Mouse (Mus musculus): ENCODE measurements at regions not wholly inside any gene's neighbourhood (a gene's known extent, or its start where the extent isn't known, plus 50 kb on each side); places are given as distances from the start of the nearest gene placed in this dataset.

DNA sequence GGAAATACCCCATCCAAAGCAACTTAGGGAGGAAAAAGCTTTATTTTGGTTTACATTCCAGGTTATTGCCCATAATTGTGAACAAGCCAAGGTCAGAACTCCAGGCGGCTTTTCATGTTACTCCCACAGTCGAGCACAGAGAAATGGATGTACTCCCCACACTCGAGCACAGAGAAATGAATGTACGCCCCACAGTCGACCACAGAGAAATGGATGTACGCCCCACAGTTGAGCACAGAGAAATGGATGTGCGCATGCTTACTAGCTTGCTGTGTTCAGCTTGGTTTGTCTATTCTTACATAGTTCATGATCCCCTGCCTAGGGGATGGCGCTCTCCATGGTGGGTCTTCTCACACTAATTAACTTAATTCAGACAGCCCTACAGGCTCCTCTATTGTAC lies 219.2 kb downstream of the Hhipl2 start:
- Histone ChIP-seq H3K27ac (no peak overlapping the region), H3K4me1 (peaks cover 6% of the 10 kb centered on the region; the same call in 1 of the 2 replicates), H3K36me3 (replicated peaks) (no peaks in the 10 kb centered on the region), H3K4me3 (no peak overlapping the region), H3K27me3 (ENCODE audit: poor library complexity, severe bottlenecking) (no peaks in the 10 kb centered on the region), H3K9me3 (no peaks in the 10 kb centered on the region)
- DNase-seq (ENCODE audit: extremely low spot score, low spot score) = no peak
- 90% methylated on average over 8 of the region's 8 CpGs for WGBS

DNA sequence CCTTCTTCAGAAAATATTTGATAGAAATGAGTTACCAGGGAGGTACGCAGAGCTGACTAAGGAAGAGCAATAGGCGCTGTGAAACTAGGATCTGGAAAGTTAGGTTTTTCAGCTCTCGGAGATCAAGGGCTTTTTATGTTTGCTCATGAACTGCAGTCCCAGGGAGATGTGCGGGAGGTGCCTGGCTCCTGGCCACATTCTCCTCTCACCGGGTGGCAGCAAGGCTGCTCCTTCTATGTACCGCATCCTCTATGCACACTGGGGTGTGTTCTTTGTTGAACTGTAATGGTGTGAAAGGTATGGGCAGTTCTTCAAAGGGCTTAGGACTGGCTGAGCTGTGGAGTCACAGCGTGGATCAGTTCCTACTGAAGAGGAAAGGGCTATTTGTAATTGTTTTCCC lies 221.3 kb downstream of the Hhipl2 start:
- H3K9me3 ChIP-seq = no peaks in the 10 kb centered on the region
- DNase-seq (ENCODE audit: extremely low spot score, low spot score) = no peak
- H3K4me1 ChIP-seq = peaks cover 6% of the 10 kb centered on the region; the same call in 1 of the 2 replicates
- H3K27me3 ChIP-seq (ENCODE audit: poor library complexity, severe bottlenecking) = no peaks in the 10 kb centered on the region
- H3K36me3 ChIP-seq (replicated peaks) = no peaks in the 10 kb centered on the region
- no peak overlapping the region for H3K27ac ChIP-seq
- 41% methylated on average over 7 of the region's 7 CpGs for WGBS
- H3K4me3 ChIP-seq = no peak overlapping the region

DNA sequence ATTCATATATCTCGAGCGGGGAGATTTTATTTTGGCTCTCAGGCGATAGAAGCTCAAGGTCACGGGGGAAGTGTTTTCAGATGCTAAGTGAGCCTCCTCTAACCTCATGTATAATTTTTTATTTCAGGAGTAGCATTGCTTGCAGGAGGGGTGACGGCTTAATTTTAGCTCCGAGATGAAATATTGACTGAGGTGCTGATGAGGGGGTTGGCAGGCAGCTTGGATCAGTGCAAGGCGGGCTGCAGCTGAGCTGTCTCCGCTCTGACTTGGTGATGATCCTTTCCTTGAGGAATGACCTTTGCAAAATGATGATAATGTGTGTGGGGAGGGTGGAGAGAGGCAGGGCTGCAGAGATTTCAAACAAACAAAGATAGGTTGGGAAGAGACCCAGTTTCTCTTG lies 222.6 kb downstream of the Hhipl2 start:
- no peak overlapping the region for H3K27ac ChIP-seq
- 93% methylated on average over 8 of the region's 8 CpGs for WGBS
- no peaks in the 10 kb centered on the region for H3K36me3 ChIP-seq (replicated peaks)
- no peak for DNase-seq (ENCODE audit: extremely low spot score, low spot score)
- no peaks in the 10 kb centered on the region for H3K27me3 ChIP-seq (ENCODE audit: poor library complexity, severe bottlenecking)
- no peak overlapping the region for H3K4me3 ChIP-seq
- H3K9me3 ChIP-seq = no peaks in the 10 kb centered on the region
- H3K4me1 ChIP-seq = peaks cover 6% of the 10 kb centered on the region; the same call in 1 of the 2 replicates

DNA sequence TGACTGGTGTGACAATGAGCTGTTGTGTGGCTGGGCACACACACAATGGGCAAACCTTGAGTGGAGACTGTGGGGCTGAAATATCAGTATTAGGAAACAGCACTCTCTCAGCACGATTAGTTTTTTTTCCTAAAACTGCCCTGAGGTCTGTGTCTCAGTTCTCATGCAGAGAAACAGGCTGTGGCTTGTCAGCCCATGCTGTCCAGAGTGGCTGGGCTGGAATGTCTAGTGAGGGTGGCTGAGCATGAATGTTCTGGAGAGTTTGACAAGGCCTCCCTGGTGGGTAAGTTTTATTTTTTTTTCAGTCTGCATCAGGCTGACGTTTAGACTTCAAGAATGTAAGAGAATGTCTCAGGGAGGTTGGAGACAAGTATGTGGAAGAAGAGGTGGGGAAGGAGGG lies 226.0 kb downstream of the Hhipl2 start:
- 68% methylated on average over 2 of the region's 2 CpGs for WGBS
- Histone ChIP-seq H3K9me3 (no peaks in the 10 kb centered on the region), H3K27me3 (ENCODE audit: poor library complexity, severe bottlenecking) (no peaks in the 10 kb centered on the region), H3K4me1 (peaks cover 6% of the 10 kb centered on the region; the same call in 1 of the 2 replicates), H3K36me3 (replicated peaks) (no peaks in the 10 kb centered on the region), H3K4me3 (no peak overlapping the region), H3K27ac (no peak overlapping the region)
- DNase-seq (ENCODE audit: extremely low spot score, low spot score) = no peak

DNA sequence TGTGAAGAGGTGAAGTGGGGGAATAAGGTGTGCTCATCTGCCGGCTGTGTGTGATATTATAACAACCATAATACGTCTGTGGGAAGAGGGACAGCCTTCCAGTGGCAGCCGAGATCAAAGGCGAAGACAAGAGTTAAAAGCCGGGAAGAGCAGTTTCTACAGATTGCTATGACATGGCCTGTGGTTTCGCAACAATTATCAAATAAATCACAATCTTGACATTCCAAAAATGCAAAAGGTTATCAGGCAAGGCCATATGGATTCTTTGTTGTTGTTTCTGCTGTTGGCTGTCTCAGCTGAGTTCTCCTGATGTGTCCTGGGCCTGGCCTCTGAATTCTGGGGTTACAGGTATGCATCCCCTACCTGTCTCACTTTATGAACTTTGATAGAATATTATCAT lies 235.9 kb downstream of the Hhipl2 start:
- no peak overlapping the region for H3K4me3 ChIP-seq
- no peaks in the 10 kb centered on the region for H3K27me3 ChIP-seq (ENCODE audit: poor library complexity, severe bottlenecking)
- 88% methylated on average over 6 of the region's 6 CpGs for WGBS
- DNase-seq (ENCODE audit: extremely low spot score, low spot score) = no peak
- H3K27ac ChIP-seq = no peak overlapping the region
- H3K36me3 ChIP-seq (replicated peaks) = no peaks in the 10 kb centered on the region
- H3K4me1 ChIP-seq = no peaks in the 10 kb centered on the region
- H3K9me3 ChIP-seq = no peaks in the 10 kb centered on the region

DNA sequence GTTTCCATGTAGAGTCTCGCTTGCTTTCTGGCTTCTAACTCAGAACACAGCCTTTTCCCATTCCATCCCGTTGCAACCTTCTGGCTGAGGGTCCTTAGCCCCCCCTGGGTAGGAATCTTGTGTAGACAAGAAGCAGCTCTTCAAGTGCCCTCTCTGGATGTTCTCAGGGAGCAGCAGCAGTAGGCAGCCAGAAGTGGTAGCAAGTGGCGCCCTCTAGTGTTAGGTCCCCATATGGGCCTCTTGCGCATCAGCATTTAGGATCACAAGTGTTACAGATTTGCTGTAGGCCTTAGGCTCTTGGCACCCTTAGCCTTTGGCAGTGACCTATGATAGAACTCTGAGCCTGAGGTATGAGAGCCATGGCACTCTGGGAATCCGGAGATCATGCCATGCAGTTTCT lies 239.0 kb downstream of the Hhipl2 start:
- Histone ChIP-seq H3K4me1 (no peaks in the 10 kb centered on the region), H3K9me3 (no peaks in the 10 kb centered on the region), H3K4me3 (no peak overlapping the region), H3K27ac (no peak overlapping the region), H3K36me3 (replicated peaks) (no peaks in the 10 kb centered on the region), H3K27me3 (ENCODE audit: poor library complexity, severe bottlenecking) (no peaks in the 10 kb centered on the region)
- 58% methylated on average over 5 of the region's 5 CpGs for WGBS
- peak; percentile 47 for DNase-seq (ENCODE audit: extremely low spot score, low spot score)

DNA sequence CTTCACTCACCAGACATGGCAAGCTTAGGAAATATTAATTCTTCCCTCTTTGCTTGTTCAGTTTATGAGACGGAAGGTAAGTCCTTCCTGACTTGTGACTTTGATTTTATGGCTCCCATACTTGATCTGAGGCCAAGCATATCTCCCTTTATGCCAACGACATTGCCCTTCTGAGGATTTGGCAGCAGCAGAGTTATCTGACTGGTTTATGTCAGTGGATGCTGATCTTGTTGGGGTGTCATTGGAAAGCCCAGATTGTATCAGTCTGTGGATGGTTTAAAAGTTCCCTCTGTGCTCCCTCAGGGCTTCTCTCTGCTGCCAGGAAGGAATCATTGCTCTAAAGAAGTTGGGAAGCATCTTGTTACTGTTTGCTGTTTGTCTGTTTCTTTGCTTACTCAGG lies 242.5 kb downstream of the Hhipl2 start:
- DNase-seq (ENCODE audit: extremely low spot score, low spot score) = no peak
- 78% methylated on average over 2 of the region's 2 CpGs for WGBS
- Histone ChIP-seq H3K9me3 (no peaks in the 10 kb centered on the region), H3K4me1 (no peaks in the 10 kb centered on the region), H3K27ac (no peak overlapping the region), H3K4me3 (no peak overlapping the region), H3K27me3 (ENCODE audit: poor library complexity, severe bottlenecking) (no peaks in the 10 kb centered on the region), H3K36me3 (replicated peaks) (no peaks in the 10 kb centered on the region)

DNA sequence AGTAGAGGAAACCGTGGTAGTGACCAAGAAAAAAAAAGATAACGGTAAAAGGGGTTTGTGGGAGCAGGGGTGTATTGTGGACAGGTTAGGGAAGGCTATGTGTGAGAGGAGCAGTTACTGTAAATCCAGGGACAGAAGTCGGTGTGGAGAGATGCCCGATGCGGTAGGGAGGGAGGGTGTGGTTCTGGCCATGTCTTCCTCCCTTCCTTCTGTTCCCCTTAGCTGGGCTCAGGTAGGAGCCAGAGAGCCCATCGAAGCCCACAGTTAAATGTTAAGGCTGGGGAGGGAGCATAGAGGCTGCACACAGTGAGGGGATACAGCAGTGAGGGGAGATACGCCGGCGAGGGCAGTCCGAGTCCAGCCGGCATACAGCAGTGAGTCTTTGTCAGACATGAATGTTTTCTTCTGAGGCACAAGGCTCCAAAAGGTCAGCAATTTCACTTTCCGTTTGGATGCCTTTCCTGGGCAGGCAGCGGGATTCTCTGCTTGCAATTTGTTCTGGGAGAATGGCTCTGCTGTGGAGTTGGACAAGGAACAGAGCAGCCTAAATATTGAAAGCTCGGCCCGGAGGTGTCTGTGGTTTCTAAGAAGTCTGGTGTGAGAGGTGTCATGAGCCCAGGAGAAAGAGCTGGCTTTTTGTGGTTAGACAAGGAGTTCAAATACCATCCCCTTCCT lies 244.5 kb downstream of the Hhipl2 start:
- Histone ChIP-seq H3K27ac (no peak overlapping the region), H3K27me3 (ENCODE audit: poor library complexity, severe bottlenecking) (no peaks in the 10 kb centered on the region), H3K36me3 (replicated peaks) (no peaks in the 10 kb centered on the region), H3K4me3 (no peak overlapping the region), H3K4me1 (no peaks in the 10 kb centered on the region), H3K9me3 (no peaks in the 10 kb centered on the region; the same call in 1 of the 2 replicates)
- DNase-seq (ENCODE audit: extremely low spot score, low spot score) = no peak
- 89% methylated on average over 15 of the region's 15 CpGs for WGBS

DNA sequence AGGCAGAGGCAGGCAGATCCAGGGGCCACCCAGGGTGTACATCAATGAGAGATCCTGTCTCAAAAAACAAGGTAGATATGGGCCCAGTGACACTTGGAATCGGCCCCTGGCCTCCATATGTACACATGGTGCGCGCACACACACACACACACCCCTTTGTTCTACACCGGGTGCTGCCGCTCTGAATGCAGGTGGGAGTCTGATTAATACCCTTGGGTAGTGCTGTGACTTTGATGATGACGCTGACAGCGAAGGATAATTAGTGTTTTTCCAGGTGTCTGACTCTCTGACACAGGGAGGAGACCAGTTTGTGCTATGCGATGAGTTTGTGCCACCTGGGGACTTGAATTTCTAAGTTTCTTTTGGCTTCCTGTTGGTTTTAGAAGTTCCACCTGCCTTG lies 251.3 kb downstream of the Hhipl2 start:
- DNase-seq (ENCODE audit: extremely low spot score, low spot score) = no peak
- 84% methylated on average over 8 of the region's 8 CpGs for WGBS

DNA sequence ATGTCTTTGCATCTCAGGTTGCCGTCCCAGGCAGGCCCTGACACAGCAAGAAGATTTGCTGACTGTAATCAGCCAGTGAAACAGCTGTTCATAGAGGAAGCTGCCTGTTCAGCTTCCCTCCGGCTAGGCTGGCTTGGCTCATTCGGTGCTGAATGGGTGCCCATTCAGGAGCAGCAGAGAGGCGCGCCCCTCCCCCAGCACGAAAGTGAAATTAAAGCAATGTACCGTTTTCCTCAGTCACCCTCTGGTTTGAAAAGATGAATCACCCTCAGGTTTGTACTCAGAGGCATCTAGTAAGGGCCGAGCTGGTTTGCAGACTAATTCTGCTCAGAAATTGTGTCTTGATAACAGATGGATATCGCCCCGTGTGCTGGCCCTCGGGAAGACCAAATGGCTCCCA lies 251.7 kb downstream of the Hhipl2 start:
- no peak overlapping the region for H3K4me3 ChIP-seq
- no peak for DNase-seq (ENCODE audit: extremely low spot score, low spot score)
- 74% methylated on average over 11 of the region's 11 CpGs for WGBS
- H3K4me1 ChIP-seq = no peaks in the 10 kb centered on the region
- no peaks in the 10 kb centered on the region for H3K27me3 ChIP-seq (ENCODE audit: poor library complexity, severe bottlenecking)
- no peaks in the 10 kb centered on the region for H3K36me3 ChIP-seq (replicated peaks)
- no peaks in the 10 kb centered on the region; the same call in 1 of the 2 replicates for H3K9me3 ChIP-seq
- no peak overlapping the region for H3K27ac ChIP-seq

More for the DNA sequence above, 251.3 kb downstream of the Hhipl2 start:
- Histone ChIP-seq H3K27me3 (ENCODE audit: poor library complexity, severe bottlenecking) (no peaks in the 10 kb centered on the region), H3K4me1 (no peaks in the 10 kb centered on the region), H3K4me3 (no peak overlapping the region), H3K9me3 (no peaks in the 10 kb centered on the region; the same call in 1 of the 2 replicates), H3K27ac (no peak overlapping the region), H3K36me3 (replicated peaks) (no peaks in the 10 kb centered on the region)

DNA sequence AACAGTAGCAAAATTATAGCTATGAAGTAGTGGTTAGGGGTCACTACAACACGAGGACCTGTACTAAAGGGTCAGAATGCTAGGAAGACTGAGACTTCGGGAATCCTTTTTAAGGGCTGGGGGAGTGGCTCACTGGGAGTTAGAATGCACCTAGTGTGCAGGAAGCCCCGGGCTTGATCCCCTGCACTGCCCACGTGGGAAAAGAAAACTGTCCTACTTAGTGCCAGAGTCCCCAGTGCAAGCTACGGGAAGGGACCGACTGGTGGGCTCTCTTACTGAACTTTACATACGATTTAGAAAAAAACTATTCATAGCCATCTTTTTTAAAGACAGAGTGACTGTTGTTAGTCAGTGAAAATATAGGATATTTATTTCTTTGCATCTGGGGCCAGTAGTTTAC lies 252.5 kb downstream of the Hhipl2 start:
- WGBS = 76% methylated on average over 7 of the region's 7 CpGs
- H3K27ac ChIP-seq = no peak overlapping the region
- no peaks in the 10 kb centered on the region for H3K27me3 ChIP-seq (ENCODE audit: poor library complexity, severe bottlenecking)
- H3K4me1 ChIP-seq = no peaks in the 10 kb centered on the region
- no peaks in the 10 kb centered on the region; the same call in 1 of the 2 replicates for H3K9me3 ChIP-seq
- no peak overlapping the region for H3K4me3 ChIP-seq
- H3K36me3 ChIP-seq (replicated peaks) = no peaks in the 10 kb centered on the region
- no peak for DNase-seq (ENCODE audit: extremely low spot score, low spot score)

DNA sequence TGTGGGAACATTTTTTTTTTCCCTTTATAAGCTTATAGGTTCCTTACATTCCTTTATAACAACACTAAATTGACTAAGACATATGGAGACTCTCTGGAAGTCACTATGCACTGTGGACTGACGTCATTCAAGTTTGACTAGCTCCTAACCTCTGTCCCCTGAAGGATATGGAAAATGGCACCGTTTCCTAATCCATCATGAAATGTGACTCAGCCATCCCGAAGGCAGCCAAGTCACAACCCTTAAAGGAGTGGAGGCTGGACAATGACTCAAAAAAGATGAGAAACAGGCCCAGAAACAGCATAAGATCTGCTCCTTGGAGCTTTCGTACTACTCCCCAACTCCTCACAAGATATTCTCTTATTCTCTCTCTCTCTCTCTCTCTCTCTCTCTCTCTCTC lies 253.5 kb downstream of the Hhipl2 start:
- H3K27me3 ChIP-seq (ENCODE audit: poor library complexity, severe bottlenecking) = no peaks in the 10 kb centered on the region
- H3K4me3 ChIP-seq = no peak overlapping the region
- H3K36me3 ChIP-seq (replicated peaks) = no peaks in the 10 kb centered on the region
- no peak for DNase-seq (ENCODE audit: extremely low spot score, low spot score)
- 90% methylated on average over 4 of the region's 4 CpGs for WGBS
- H3K27ac ChIP-seq = no peak overlapping the region
- H3K9me3 ChIP-seq = no peaks in the 10 kb centered on the region; the same call in 1 of the 2 replicates
- H3K4me1 ChIP-seq = no peaks in the 10 kb centered on the region

DNA sequence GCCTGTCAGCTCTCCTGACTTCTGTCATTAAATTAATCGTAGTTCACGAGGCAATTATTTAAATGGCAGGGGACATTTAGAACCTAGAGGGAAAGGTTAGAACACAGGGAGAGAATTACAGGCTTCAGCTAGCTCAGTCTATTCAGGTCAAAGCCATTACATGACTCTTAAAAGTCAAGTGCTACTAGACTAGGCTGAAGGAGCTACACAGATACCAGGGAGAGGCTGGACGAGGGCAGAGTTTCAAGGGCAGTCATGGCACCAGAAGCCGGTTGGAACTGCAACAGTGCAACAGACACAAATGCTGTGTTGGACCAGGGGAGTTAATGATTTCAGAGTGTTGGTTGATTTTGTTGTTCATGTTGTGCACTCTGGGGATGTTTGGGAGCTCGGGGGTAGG lies 254.5 kb downstream of the Hhipl2 start:
- H3K4me1 ChIP-seq = no peaks in the 10 kb centered on the region
- no peak overlapping the region for H3K4me3 ChIP-seq
- H3K36me3 ChIP-seq (replicated peaks) = no peaks in the 10 kb centered on the region
- H3K27ac ChIP-seq = no peak overlapping the region
- H3K27me3 ChIP-seq (ENCODE audit: poor library complexity, severe bottlenecking) = no peaks in the 10 kb centered on the region
- WGBS = 88% methylated on average over 5 of the region's 5 CpGs
- DNase-seq (ENCODE audit: extremely low spot score, low spot score) = no peak
- no peaks in the 10 kb centered on the region for H3K9me3 ChIP-seq

DNA sequence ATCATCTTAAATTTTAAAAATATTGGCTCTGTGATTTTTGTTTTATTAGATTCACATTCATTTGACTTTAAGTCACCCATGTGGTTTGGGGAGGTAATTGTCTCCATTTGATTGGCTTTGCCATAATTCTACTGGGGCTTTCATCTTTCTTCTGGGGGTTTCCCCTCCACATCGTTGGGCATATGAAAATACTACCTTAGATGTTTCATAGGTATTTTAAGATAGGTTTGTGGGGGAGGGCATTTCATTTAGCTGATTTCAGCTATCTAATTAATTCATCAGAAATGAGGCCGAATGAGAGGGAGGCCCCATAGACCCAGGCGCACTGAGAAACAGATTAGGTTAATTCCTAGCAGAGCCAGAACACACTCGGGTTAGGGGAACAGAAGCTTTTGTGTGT lies 259.6 kb downstream of the Hhipl2 start:
- Histone ChIP-seq H3K4me3 (no peak overlapping the region), H3K9me3 (no peaks in the 10 kb centered on the region), H3K27me3 (ENCODE audit: poor library complexity, severe bottlenecking) (no peaks in the 10 kb centered on the region), H3K36me3 (replicated peaks) (no peaks in the 10 kb centered on the region), H3K27ac (no peak overlapping the region), H3K4me1 (no peaks in the 10 kb centered on the region)
- 94% methylated on average over 4 of the region's 4 CpGs for WGBS
- DNase-seq (ENCODE audit: extremely low spot score, low spot score) = no peak

Data from forebrain, embryonic 10.5 days (tissue).